Mouse (Mus musculus) G1E (cell line): ENCODE measurements around the gene Zfp598. TPM values are rescaled to one million over a fixed set of nuclear protein-coding genes. Genes with fewer than 3 reads are reported as not detected.
A peak's percentile ranks its signal among the peaks of the same experiment; 100 is the strongest.

Experiments used
- ATAC-seq: 2 replicates; pipeline ENCODE4 v1.8.0; 2016; ENCODE audit warnings: mild to moderate bottlenecking; ENCODE audit not compliant: insufficient number of reproducible peaks, poor library complexity, low FRiP score, severe bottlenecking; ENCODE audit errors: extremely low read depth
- DNase-seq: peaks from one replicate; pipeline ENCODE4 v3.0.0; 2012; ENCODE audit warnings: low spot score
- H3K27me3 ChIP-seq: 2 replicates; pipeline ENCODE4 v1.6.1; 2012; ENCODE audit warnings: mild to moderate bottlenecking, low read length, inconsistent platforms; ENCODE audit not compliant: insufficient read depth
- H3K36me3 ChIP-seq: replicated peaks from 2 replicates; pipeline ENCODE3; 2012; ENCODE audit warnings: mild to moderate bottlenecking, inconsistent platforms
- H3K4me1 ChIP-seq: 2 replicates; pipeline ENCODE4 v1.6.1; 2012; ENCODE audit warnings: low read depth, low read length, inconsistent platforms, mixed read lengths; ENCODE audit not compliant: insufficient read depth
- H3K4me3 ChIP-seq: 2 replicates; pipeline ENCODE4 v1.5.1; 2012; ENCODE audit warnings: low read depth, mild to moderate bottlenecking, inconsistent platforms, low read length, moderate library complexity, mixed read lengths
- H3K9me3 ChIP-seq: replicated peaks from 2 replicates; pipeline ENCODE4 v1.6.1; 2012; ENCODE audit warnings: inconsistent platforms
- CTCF ChIP-seq: IDR thresholded peaks from 2 replicates; pipeline ENCODE4 v1.5.1; 2012; ENCODE audit warnings: low read depth, low read length, inconsistent platforms, mixed read lengths
- GATA1 ChIP-seq: IDR thresholded peaks from 2 replicates; pipeline ENCODE4 v1.6.1; 2012; ENCODE audit warnings: borderline replicate concordance, low read length, inconsistent platforms, mixed read lengths
- GATA2 ChIP-seq: IDR thresholded peaks from 2 replicates; pipeline ENCODE4 v1.6.1; 2012; ENCODE audit warnings: low read depth, low read length, inconsistent platforms, borderline replicate concordance
- POLR2AphosphoS5 ChIP-seq: IDR thresholded peaks from 2 replicates; pipeline ENCODE4 v1.6.1; 2012; ENCODE audit warnings: low read depth, low read length, inconsistent platforms; ENCODE audit not compliant: insufficient replicate concordance
- TAL1 ChIP-seq: conservative IDR thresholded peaks from 2 replicates; pipeline ENCODE4 v1.6.1; 2012; ENCODE audit warnings: low read depth, low read length, inconsistent platforms, mixed read lengths
- polyA plus RNA-seq: library from polyadenylated mRNA; stranded (reverse); fragments of >175 nt; gene quantifications from 2 replicates; pipeline ENCODE4 v1.2.3, GENCODE M21; 2012
- total RNA-seq, 2 experiments: library from RNA; stranded (forward) in 1 of 2; stranded (reverse) in 1 of 2; fragments of 200-1000 nt in 1 of 2; fragments of >200 nt in 1 of 2; fragmentation: Nextera tagmentation in 1 of 2; gene quantifications; 2 replicates each; pipeline ENCODE4 v1.2.3; 2014 to 2017

Gene Zfp598
- total and polyA plus RNA-seq, 3 experiments = 11.2 to 86.4 (median 59.1) TPM

GRCm38 (mm10) chr17:24644875-24645721, 24.4 kb upstream of the Zfp598 start:
- no peaks in the 10 kb centered on the region for H3K36me3 ChIP-seq
- no peak overlapping the region for H3K4me3 ChIP-seq
- DNase-seq (no peak), ATAC-seq (no peak)
- H3K9me3 ChIP-seq = no peaks in the 10 kb centered on the region
- peaks cover 81% of the 10 kb centered on the region for H3K27me3 ChIP-seq
- peaks cover 10% of the 10 kb centered on the region; the same call in 1 of the 2 replicates for H3K4me1 ChIP-seq
- TF ChIP-seq POLR2AphosphoS5 = no peak
- no peak for TF ChIP-seq CTCF
- TF ChIP-seq GATA1 = no peak
- TF ChIP-seq TAL1 = no peak
- no peak for TF ChIP-seq GATA2

GRCm38 (mm10) chr17:24645916-24646315, 23.6 kb upstream of the Zfp598 start:
- DNase-seq = no peak
- Histone ChIP-seq H3K9me3 (no peaks in the 10 kb centered on the region), H3K27me3 (peaks cover 90% of the 10 kb centered on the region), H3K36me3 (no peaks in the 10 kb centered on the region), H3K4me3 (no peak overlapping the region), H3K4me1 (peaks cover 13% of the 10 kb centered on the region)
- no peak for ATAC-seq
- TF ChIP-seq TAL1 = no peak
- no peak for TF ChIP-seq GATA1
- TF ChIP-seq CTCF = no peak
- TF ChIP-seq POLR2AphosphoS5 = no peak
- TF ChIP-seq GATA2 = no peak

GRCm38 (mm10) chr17:24646381-24646780, 23.1 kb upstream of the Zfp598 start:
- Histone ChIP-seq H3K4me1 (peaks cover 13% of the 10 kb centered on the region), H3K4me3 (no peak overlapping the region), H3K9me3 (no peaks in the 10 kb centered on the region), H3K36me3 (no peaks in the 10 kb centered on the region), H3K27me3 (peaks cover 94% of the 10 kb centered on the region)
- TF ChIP-seq CTCF (no peak), TAL1 (no peak), GATA1 (no peak), POLR2AphosphoS5 (no peak), GATA2 (no peak)
- ATAC-seq = no peak
- DNase-seq = no peak

GRCm38 (mm10) chr17:24647493-24647892, 22.0 kb upstream of the Zfp598 start:
- H3K9me3 ChIP-seq = no peaks in the 10 kb centered on the region
- no peak overlapping the region for H3K4me3 ChIP-seq
- TF ChIP-seq TAL1 (no peak), CTCF (no peak), POLR2AphosphoS5 (no peak), GATA1 (no peak), GATA2 (no peak)
- H3K27me3 ChIP-seq = peaks cover 93% of the 10 kb centered on the region
- ATAC-seq (no peak), DNase-seq (no peak)
- no peaks in the 10 kb centered on the region for H3K36me3 ChIP-seq
- peaks cover 13% of the 10 kb centered on the region for H3K4me1 ChIP-seq

GRCm38 (mm10) chr17:24648731-24649377, 20.6 kb upstream of the Zfp598 start:
- H3K4me1 ChIP-seq = peaks cover 13% of the 10 kb centered on the region
- no peaks in the 10 kb centered on the region for H3K36me3 ChIP-seq
- TF ChIP-seq TAL1 (no peak), CTCF (no peak), GATA1 (no peak), POLR2AphosphoS5 (no peak)
- ATAC-seq = no peak
- no peaks in the 10 kb centered on the region for H3K9me3 ChIP-seq
- no peak overlapping the region for H3K4me3 ChIP-seq
- no peak for DNase-seq
- peaks cover 87% of the 10 kb centered on the region for H3K27me3 ChIP-seq

GRCm38 (mm10) chr17:24649581-24650069, 19.9 kb upstream of the Zfp598 start:
- Histone ChIP-seq H3K4me3 (peak overlapping the region; percentile 63; the same call in 1 of the 2 replicates), H3K36me3 (no peaks in the 10 kb centered on the region), H3K9me3 (no peaks in the 10 kb centered on the region), H3K27me3 (peaks cover 86% of the 10 kb centered on the region), H3K4me1 (peaks cover 10% of the 10 kb centered on the region)
- TF ChIP-seq GATA1 (no peak), CTCF (no peak), POLR2AphosphoS5 (no peak), TAL1 (no peak), GATA2 (no peak)
- DNase-seq (no peak), ATAC-seq (no peak)
